Mouse (Mus musculus) embryo, embryonic 11 days (tissue): ENCODE measurements around the gene Unc93a.
"Not testable (repeated sequence)": the region's sequence is repeated elsewhere in the genome, so short reads cannot be mapped to it uniquely, and the experiment has no call there.

Experiments
- DNase-seq: peaks from one replicate; pipeline ENCODE4 v3.0.0-alpha.2; 2015

The Unc93a gene

GRCm38 (mm10) chr17:13131710-13132109, at the start of gene Unc93a:
TSS of gene Unc93a (minus strand) at chr17:13131810.
- not testable (repeated sequence) for DNase-seq

DNA sequence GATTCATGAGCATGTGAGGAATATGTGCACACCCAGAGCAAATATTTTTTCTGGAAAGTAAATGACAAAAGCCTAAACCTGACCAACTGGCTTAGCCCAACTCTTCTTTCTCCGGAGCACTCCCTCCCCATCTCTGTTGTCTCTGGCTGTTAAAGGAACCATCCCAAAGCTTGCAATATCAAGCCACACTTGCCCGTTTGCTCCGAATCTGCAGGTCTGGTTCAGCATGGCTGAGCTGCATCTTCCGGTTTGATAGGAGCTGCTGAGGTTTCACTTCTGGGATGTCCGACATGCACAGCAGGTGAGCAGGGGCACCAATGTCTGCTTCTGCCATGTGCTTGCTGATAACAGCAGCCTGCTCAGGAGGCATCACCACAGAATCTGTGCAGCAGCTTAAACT, 48.9 kb upstream of the Unc93a start:
- DNase-seq, result not testable (repeated sequence)

DNA sequence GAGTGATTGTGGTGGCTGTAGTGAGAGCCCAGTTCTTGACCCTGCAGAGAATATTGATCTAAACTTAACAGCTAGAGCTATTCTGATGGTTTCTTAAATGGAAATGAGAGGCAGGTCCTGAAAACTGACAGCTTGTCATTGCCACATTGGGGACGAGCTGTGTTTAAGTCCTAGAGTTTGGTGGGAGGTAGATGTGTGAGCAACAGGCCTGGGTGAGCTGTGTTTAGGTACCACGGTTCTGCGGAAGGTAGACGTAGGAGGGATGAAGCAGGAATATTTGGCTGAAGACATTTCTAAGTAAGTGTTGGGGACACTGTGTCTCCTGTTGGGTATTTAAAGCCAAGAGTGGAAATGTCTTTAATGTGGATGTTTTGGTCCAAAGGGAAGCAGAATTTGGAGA, 47.4 kb upstream of the Unc93a start:
- DNase-seq, result not testable (repeated sequence)

GRCm38 (mm10) chr17:13177796-13178195, 46.2 kb upstream of the Unc93a start:
- not testable (repeated sequence) for DNase-seq

DNA sequence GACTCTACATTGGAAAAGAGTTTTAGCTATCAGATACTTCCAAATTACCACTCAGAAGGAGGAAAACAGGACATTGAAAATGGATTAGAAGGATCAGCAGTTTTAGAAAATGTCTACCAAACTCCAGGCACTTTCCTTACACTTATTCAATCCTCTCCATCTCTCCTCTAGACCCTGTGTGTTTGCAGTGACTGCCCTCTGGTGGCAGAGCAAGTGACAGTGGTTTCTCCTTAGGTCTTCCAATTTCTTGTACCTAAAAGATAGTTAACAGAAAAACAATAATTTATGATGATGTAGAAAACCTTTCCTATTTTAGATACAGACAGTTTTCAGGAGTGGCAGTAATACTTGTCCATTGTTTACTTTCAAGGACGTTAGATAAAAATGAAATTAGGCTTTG, 44.0 kb upstream of the Unc93a start:
- not testable (repeated sequence) for DNase-seq

GRCm38 (mm10) chr17:13174029-13174428, 42.4 kb upstream of the Unc93a start:
- not testable (repeated sequence) for DNase-seq

DNA sequence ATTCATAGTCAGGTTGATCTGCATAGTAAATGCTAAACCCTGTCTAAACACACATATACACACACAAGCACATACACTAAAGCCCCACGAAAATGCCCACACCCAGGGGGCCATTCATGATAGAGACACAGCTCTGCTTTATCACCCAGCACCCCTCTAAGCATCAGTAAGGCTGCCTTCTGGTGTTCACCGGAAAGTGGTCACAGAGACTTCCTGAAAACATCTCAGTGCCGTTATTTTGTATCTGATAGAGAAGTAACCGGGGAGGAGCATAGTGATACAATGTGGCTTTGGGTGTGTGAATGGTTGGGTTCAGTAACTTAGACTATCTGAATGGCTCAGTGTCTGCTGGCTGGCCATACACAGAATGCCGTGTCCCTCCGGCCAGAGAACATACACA, 42.0 kb upstream of the Unc93a start:
- DNase-seq, result not testable (repeated sequence)

DNA sequence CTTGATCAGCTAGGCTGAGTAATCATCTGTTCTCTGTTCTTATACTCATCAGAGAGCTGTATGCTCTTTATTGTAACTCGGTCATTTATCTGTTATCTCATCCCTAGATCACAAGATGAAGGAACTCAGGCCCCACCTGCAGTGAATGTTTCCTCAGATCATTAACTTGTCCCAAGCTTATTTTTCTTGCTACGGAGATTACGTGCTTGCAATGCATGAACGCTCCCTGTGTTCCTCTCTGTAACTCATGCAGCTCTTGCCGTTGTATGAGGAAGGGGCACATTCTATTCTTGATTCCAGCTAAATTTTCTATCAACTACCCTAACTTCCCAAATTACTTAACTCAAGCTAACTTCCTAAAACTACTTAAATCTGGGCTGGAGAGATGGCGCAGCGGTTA, 14.5 kb upstream of the Unc93a start:
- not testable (repeated sequence) for DNase-seq

- DNase-seq, result not testable (repeated sequence)
Measured at GRCm38 (mm10) chr17:13144580-13145215, 13.1 kb upstream of the Unc93a start.

- DNase-seq, result not testable (repeated sequence)
Measured at GRCm38 (mm10) chr17:13142665-13143064, 11.1 kb upstream of the Unc93a start.

- DNase-seq, result not testable (repeated sequence)
Measured at GRCm38 (mm10) chr17:13135356-13135755, 3.7 kb upstream of the Unc93a start.

- peak; percentile 0 for DNase-seq
Measured at GRCm38 (mm10) chr17:13132352-13132751, 742 bp upstream of the Unc93a start.

DNA sequence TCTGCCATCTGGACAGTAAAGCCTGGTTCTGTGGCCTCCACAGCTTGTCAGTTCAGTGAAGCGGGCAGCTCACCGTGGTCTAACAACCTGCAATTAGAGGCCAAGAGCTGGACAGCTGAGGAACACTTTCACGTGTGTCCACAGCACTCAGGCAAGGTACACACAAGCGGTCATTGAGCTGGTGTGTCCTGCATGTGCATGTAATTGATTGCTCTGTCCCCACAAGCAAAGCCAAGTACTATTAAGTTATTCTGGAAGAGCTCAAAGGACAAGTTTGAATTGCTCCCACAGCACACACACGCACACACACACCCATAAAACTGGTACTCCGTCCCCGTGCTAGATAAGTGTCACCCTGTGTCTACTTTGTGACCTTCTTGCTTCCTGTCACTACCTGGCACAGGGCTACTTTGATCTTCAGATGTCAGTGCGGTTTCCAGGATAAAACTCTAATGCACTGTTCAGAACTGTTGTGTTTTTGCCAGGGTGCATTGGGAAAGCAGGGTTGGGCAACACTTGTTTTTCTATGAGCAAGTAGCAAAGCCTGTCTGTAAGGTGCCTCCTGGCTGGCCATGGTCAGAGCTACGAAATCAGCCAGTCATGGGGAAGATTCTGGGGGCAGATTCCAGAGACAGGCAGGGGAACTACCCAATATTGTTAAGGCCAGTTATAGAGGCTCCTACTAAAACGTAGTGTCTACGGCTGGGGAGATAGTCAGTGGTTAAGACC, 1.7 kb downstream of the Unc93a start:
- not testable (repeated sequence) for DNase-seq

DNA sequence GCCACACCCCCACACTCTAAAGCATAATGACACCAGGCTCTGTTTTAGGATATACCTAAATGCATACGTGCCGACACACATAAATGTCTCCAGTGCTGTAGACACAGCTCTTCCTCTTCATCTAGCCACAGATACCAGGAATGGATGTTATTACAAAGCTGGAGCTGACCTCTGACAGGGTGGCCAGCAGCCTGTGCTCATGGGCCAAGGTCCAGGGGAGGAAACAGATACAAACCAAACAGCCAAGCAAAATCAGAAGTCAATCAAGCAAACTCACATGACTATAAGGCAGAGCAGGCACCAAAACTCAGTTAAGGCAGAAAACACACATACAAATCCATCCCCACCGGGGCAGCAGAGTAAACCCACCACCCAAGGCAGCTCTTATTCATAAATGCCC, 2.3 kb downstream of the Unc93a start:
- not testable (repeated sequence) for DNase-seq

GRCm38 (mm10) chr17:13124241-13124640, 7.4 kb downstream of the Unc93a start:
- DNase-seq, result not testable (repeated sequence)

DNA sequence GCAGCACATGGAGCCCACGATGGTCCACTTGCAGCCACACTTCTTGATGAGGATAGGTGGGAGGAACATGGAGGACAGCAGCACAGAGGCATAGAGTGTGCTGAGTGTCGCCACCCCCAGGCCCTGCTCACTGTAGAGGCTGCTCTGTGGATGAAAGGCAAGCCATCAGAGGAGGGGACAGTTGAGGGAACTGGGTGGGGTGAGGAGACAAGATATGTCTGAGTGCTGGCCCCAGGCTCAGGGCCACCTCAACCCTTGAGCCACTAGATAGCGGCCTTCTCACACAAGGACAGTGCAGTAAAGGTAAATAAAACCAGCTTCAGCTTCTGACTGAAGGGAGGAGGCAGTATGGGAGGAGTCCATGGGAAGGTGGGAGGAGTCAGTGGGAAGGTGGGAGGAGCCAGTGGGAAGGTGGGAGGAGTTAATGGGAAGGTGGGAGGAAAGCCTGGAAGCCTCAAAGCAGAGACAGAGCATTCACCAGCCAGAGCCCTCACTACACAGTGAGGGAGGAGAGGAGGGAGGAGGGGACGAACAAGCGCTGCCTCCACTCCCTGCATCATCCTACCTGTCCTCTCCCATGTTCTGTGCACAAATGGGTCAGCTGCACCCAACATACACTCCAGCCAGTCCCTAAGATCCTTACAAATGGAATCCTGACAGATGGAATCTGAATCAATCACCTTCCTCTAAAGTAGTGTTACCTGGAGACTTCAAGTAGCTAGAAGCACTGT, 8.1 kb downstream of the Unc93a start:
- not testable (repeated sequence) for DNase-seq

GRCm38 (mm10) chr17:13112504-13113291, 18.9 kb downstream of the Unc93a start:
- not testable (repeated sequence) for DNase-seq

DNA sequence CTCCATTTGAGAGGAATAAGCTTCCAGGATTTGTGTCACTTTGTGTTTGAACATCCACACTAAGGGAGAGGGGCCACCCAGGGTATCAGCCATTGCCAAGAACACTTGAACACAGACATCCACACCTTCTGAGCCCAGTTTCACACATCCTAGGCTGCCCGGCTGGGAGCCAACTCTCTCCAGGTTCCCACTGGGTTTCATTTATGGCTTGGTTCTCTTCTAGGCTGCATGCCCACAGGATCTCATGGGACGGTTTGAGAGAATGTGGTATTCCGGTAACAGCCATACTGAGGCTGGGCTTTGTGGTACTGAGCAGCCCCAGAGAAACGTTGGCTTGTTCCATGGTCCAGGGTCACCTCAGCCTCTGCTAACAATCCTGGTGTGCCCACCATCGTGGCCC, 25.0 kb downstream of the Unc93a start:
- DNase-seq, result not testable (repeated sequence)

GRCm38 (mm10) chr17:13092960-13093359, 38.6 kb downstream of the Unc93a start:
- DNase-seq, result not testable (repeated sequence)

DNA sequence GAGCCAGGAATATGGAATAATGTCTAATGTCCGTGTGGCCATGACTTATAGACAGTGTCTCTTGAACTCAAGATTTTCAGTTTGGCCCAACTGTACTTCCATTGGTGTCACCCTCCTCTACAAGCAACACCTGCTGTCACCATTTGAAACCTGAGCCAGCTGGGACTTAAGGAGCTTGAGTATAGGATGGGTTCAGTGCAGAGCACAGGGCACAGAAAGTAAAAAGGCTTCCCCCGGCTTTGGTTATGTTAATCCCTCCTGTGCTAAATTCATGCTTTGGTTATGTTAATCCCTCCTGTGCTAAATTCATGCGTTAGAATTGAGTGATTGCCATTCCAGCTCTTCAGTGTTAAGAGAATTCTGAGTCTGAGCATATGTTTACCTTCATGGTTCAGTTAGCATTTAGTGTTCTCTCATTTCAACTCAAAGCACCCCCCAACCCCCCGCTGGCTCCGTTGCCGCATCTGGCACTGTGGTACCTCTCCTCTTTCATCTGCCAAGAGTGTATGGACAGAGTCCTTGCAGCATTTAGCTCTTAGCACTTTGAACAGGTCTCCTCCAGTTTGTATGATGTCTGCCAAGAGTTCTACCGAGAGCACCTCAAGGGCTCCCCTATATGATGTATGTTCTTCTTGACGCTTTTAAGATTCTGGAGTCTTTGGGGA, 39.4 kb downstream of the Unc93a start:
- DNase-seq, result not testable (repeated sequence)

GRCm38 (mm10) chr17:13091510-13091909, 40.1 kb downstream of the Unc93a start:
- DNase-seq, result not testable (repeated sequence)

- not testable (repeated sequence) for DNase-seq
Measured at GRCm38 (mm10) chr17:13069227-13069626, 62.4 kb downstream of the Unc93a start.
